Mouse (Mus musculus): Measurements from ENCODE around the gene Tomm7. TPM values are rescaled to one million over a fixed set of nuclear protein-coding genes. Genes with fewer than 3 reads are reported as not detected.

Gene Tomm7
- polyA plus RNA-seq, 1 experiment, result 61.4 TPM

GRCm38 (mm10) chr5:23865941-23866340 lies 22.0 kb upstream of the Tomm7 start:
- WGBS, result 78% methylated on average over 5 of the region's 5 CpGs
- Histone ChIP-seq H3K27ac (ENCODE audit: control insufficient read depth, insufficient read depth, low read depth, low read length, poor library complexity) (no peak overlapping the region), H3K4me3 (replicated peaks; ENCODE audit: control insufficient read depth, low read depth, low read length) (no peak overlapping the region), H3K4me1 (ENCODE audit: control insufficient read depth, insufficient read depth, low read length) (no peaks in the 10 kb centered on the region)
- TF ChIP-seq CTCF (IDR thresholded peaks at IDR 0.05; ENCODE audit: control insufficient read depth, insufficient read depth, low read length) (no peak), POLR2A (IDR thresholded peaks at IDR 0.05; ENCODE audit: borderline replicate concordance, control insufficient read depth, low read depth, low read length) (no peak)

GRCm38 (mm10) chr5:23864054-23864965 lies 20.3 kb upstream of the Tomm7 start:
- TF ChIP-seq POLR2A (IDR thresholded peaks at IDR 0.05; ENCODE audit: borderline replicate concordance, control insufficient read depth, low read depth, low read length) (no peak), CTCF (IDR thresholded peaks at IDR 0.05; ENCODE audit: control insufficient read depth, insufficient read depth, low read length) (no peak)
- WGBS, result 86% methylated on average over 13 of the region's 13 CpGs
- Histone ChIP-seq H3K4me1 (ENCODE audit: control insufficient read depth, insufficient read depth, low read length) (no peaks in the 10 kb centered on the region), H3K4me3 (replicated peaks; ENCODE audit: control insufficient read depth, low read depth, low read length) (no peak overlapping the region), H3K27ac (ENCODE audit: control insufficient read depth, insufficient read depth, low read depth, low read length, poor library complexity) (no peak overlapping the region)

- TF ChIP-seq CTCF (IDR thresholded peaks at IDR 0.05; ENCODE audit: control insufficient read depth, insufficient read depth, low read length) (no peak), POLR2A (IDR thresholded peaks at IDR 0.05; ENCODE audit: borderline replicate concordance, control insufficient read depth, low read depth, low read length) (no peak)
- Histone ChIP-seq H3K27ac (ENCODE audit: control insufficient read depth, insufficient read depth, low read depth, low read length, poor library complexity) (no peak overlapping the region), H3K4me1 (ENCODE audit: control insufficient read depth, insufficient read depth, low read length) (no peaks in the 10 kb centered on the region), H3K4me3 (replicated peaks; ENCODE audit: control insufficient read depth, low read depth, low read length) (no peak overlapping the region)
- 78% methylated on average over 7 of the region's 7 CpGs for WGBS
These were observed 19.4 kb upstream of the Tomm7 start for GRCm38 (mm10) chr5:23863166-23864053.

- Histone ChIP-seq H3K4me1 (ENCODE audit: control insufficient read depth, insufficient read depth, low read length) (no peaks in the 10 kb centered on the region), H3K4me3 (replicated peaks; ENCODE audit: control insufficient read depth, low read depth, low read length) (no peak overlapping the region), H3K27ac (ENCODE audit: control insufficient read depth, insufficient read depth, low read depth, low read length, poor library complexity) (no peak overlapping the region)
- TF ChIP-seq CTCF (IDR thresholded peaks at IDR 0.05; ENCODE audit: control insufficient read depth, insufficient read depth, low read length) (no peak), POLR2A (IDR thresholded peaks at IDR 0.05; ENCODE audit: borderline replicate concordance, control insufficient read depth, low read depth, low read length) (no peak)
- 76% methylated on average over 5 of the region's 5 CpGs for WGBS
These were observed 18.3 kb upstream of the Tomm7 start for GRCm38 (mm10) chr5:23862291-23862690.

GRCm38 (mm10) chr5:23861721-23862120 lies 17.8 kb upstream of the Tomm7 start:
- no peak for TF ChIP-seq CTCF (IDR thresholded peaks at IDR 0.05; ENCODE audit: control insufficient read depth, insufficient read depth, low read length)
- no peak for TF ChIP-seq POLR2A (IDR thresholded peaks at IDR 0.05; ENCODE audit: borderline replicate concordance, control insufficient read depth, low read depth, low read length)
- H3K4me3 ChIP-seq (replicated peaks; ENCODE audit: control insufficient read depth, low read depth, low read length), result no peak overlapping the region
- 89% methylated on average over 9 of the region's 9 CpGs for WGBS
- no peak overlapping the region for H3K27ac ChIP-seq (ENCODE audit: control insufficient read depth, insufficient read depth, low read depth, low read length, poor library complexity)
- H3K4me1 ChIP-seq (ENCODE audit: control insufficient read depth, insufficient read depth, low read length), result no peaks in the 10 kb centered on the region

- 76% methylated on average over 5 of the region's 5 CpGs for WGBS
- Histone ChIP-seq H3K4me1 (ENCODE audit: control insufficient read depth, insufficient read depth, low read length) (no peaks in the 10 kb centered on the region), H3K4me3 (replicated peaks; ENCODE audit: control insufficient read depth, low read depth, low read length) (no peak overlapping the region), H3K27ac (ENCODE audit: control insufficient read depth, insufficient read depth, low read depth, low read length, poor library complexity) (no peak overlapping the region)
- no peak for TF ChIP-seq CTCF (IDR thresholded peaks at IDR 0.05; ENCODE audit: control insufficient read depth, insufficient read depth, low read length)
- TF ChIP-seq POLR2A (IDR thresholded peaks at IDR 0.05; ENCODE audit: borderline replicate concordance, control insufficient read depth, low read depth, low read length), result no peak
These were observed 15.9 kb upstream of the Tomm7 start for GRCm38 (mm10) chr5:23859896-23860295.

GRCm38 (mm10) chr5:23859087-23859718 lies 15.2 kb upstream of the Tomm7 start:
- WGBS, result 79% methylated on average over 1 of the region's 1 CpGs
- Histone ChIP-seq H3K27ac (ENCODE audit: control insufficient read depth, insufficient read depth, low read depth, low read length, poor library complexity) (no peak overlapping the region), H3K4me1 (ENCODE audit: control insufficient read depth, insufficient read depth, low read length) (no peaks in the 10 kb centered on the region), H3K4me3 (replicated peaks; ENCODE audit: control insufficient read depth, low read depth, low read length) (no peak overlapping the region)
- TF ChIP-seq POLR2A (IDR thresholded peaks at IDR 0.05; ENCODE audit: borderline replicate concordance, control insufficient read depth, low read depth, low read length) (no peak), CTCF (IDR thresholded peaks at IDR 0.05; ENCODE audit: control insufficient read depth, insufficient read depth, low read length) (no peak)
